Mouse (Mus musculus) stomach, postnatal 0 days (tissue): ENCODE measurements around the gene Usp10. TPM values are rescaled to one million over a fixed set of nuclear protein-coding genes. Genes with fewer than 3 reads are reported as not detected.

Experiments used
- ATAC-seq: fragments of 200-750 bp; cut with Nextera tagmentation; 2 replicates; pipeline ENCODE4 v1.8.0; 2017; ENCODE audit not compliant: low FRiP score, low TSS enrichment
- DNase-seq: peaks from one replicate; pipeline ENCODE4 v3.0.0-alpha.2; 2016; ENCODE audit warnings: low spot score
- H3K27ac ChIP-seq: fragments of 300-500 bp; sonication (generic); replicated peaks from 2 replicates; pipeline ENCODE4 v1.5.1; 2014; ENCODE audit warnings: mild to moderate bottlenecking, control low read depth
- H3K27me3 ChIP-seq: fragments of 300-500 bp; sonication (generic); 2 replicates; pipeline ENCODE4 v1.6.1; 2014; ENCODE audit warnings: low read length; ENCODE audit not compliant: control insufficient read depth, insufficient read depth
- H3K36me3 ChIP-seq: fragments of 300-500 bp; sonication (generic); 2 replicates; pipeline ENCODE4 v1.6.1; 2014; ENCODE audit warnings: low read length, mixed read lengths; ENCODE audit not compliant: control insufficient read depth, insufficient read depth
- H3K4me1 ChIP-seq: fragments of 300-500 bp; sonication (generic); replicated peaks from 2 replicates; pipeline ENCODE4 v1.6.1; 2014; ENCODE audit warnings: antibody characterized with exemption; ENCODE audit not compliant: control insufficient read depth, insufficient read depth
- H3K4me2 ChIP-seq: fragments of 300-500 bp; sonication (generic); replicated peaks from 2 replicates; pipeline ENCODE4 v1.6.1; 2014; ENCODE audit warnings: low read depth, mild to moderate bottlenecking, control low read depth, moderate library complexity
- H3K4me3 ChIP-seq: fragments of 300-500 bp; sonication (generic); 2 replicates; pipeline ENCODE4 v1.5.1; 2014; ENCODE audit warnings: low read depth, low read length, control low read depth
- H3K9ac ChIP-seq: fragments of 300-500 bp; sonication (generic); 2 replicates; pipeline ENCODE4 v1.6.1; 2014; ENCODE audit warnings: mild to moderate bottlenecking, low read length, control low read depth, mixed read lengths
- H3K9me3 ChIP-seq: fragments of 300-500 bp; sonication (generic); 2 replicates; pipeline ENCODE4 v1.6.1; 2016; ENCODE audit warnings: low read length; ENCODE audit not compliant: control insufficient read depth
- CTCF ChIP-seq: IDR thresholded peaks from 2 replicates; pipeline ENCODE4 v1.5.1; 2016; ENCODE audit warnings: antibody characterized with exemption, low read depth, mild to moderate bottlenecking, moderate library complexity
- EP300 ChIP-seq: optimal IDR thresholded peaks from 2 replicates; pipeline ENCODE3; 2016; ENCODE audit warnings: antibody characterized with exemption
- WGBS: fragments of 180-500 bp; shearing (Covaris S2); extraction: QIAGEN DNeasy Blood & Tissue Kit; methylation state at CpG from one replicate; pipeline ENCODE4 v1.1.7; 2014; 5-methylcytosine and 5-hydroxymethylcytosine counted together
- polyA plus RNA-seq: library from polyadenylated mRNA; unstranded; fragments of >200 nt; fragmentation: Nextera tagmentation; extraction: Ambion mirVana; gene quantifications from 2 replicates; pipeline ENCODE4 v1.2.1, GENCODE M21; 2015

The Usp10 gene
- polyA plus RNA-seq, 1 experiment from 2014 or later: 54.5 TPM

- no peak for DNase-seq
- WGBS: 52% methylated on average over 7 of the region's 7 CpGs
- Histone ChIP-seq H3K27me3 (no peaks in the 10 kb centered on the region), H3K27ac (no peak overlapping the region), H3K9ac (no peak overlapping the region), H3K4me1 (no peaks in the 10 kb centered on the region), H3K4me3 (no peak overlapping the region), H3K36me3 (no peaks in the 10 kb centered on the region), H3K9me3 (no peaks in the 10 kb centered on the region), H3K4me2 (no peak overlapping the region)
- TF ChIP-seq EP300 (no peak), CTCF (no peak)
- ATAC-seq: no peak
Measured at GRCm38 (mm10) chr8:120001712-120002111, 91.6 kb downstream of the Usp10 start.

GRCm38 (mm10) chr8:120002348-120002747 is 92.2 kb downstream of the Usp10 start:
- peak overlapping the region; percentile 73 for H3K27ac ChIP-seq
- TF ChIP-seq EP300 (no peak), CTCF (no peak)
- no peak overlapping the region for H3K4me3 ChIP-seq
- no peaks in the 10 kb centered on the region for H3K4me1 ChIP-seq
- no peaks in the 10 kb centered on the region for H3K27me3 ChIP-seq
- H3K9ac ChIP-seq: no peak overlapping the region
- DNase-seq: no peak
- no peak overlapping the region for H3K4me2 ChIP-seq
- no peak for ATAC-seq
- 50% methylated on average over 9 of the region's 9 CpGs for WGBS
- no peaks in the 10 kb centered on the region for H3K9me3 ChIP-seq
- no peaks in the 10 kb centered on the region for H3K36me3 ChIP-seq

GRCm38 (mm10) chr8:120004154-120004702 is 94.1 kb downstream of the Usp10 start:
- Histone ChIP-seq H3K4me1 (no peaks in the 10 kb centered on the region), H3K27me3 (no peaks in the 10 kb centered on the region), H3K27ac (peak overlapping the region; percentile 75), H3K9ac (no peak overlapping the region), H3K4me3 (no peak overlapping the region), H3K4me2 (no peak overlapping the region), H3K9me3 (no peaks in the 10 kb centered on the region), H3K36me3 (no peaks in the 10 kb centered on the region)
- DNase-seq (peak; percentile 59), ATAC-seq (peak; percentile 82)
- WGBS: 12% methylated on average over 14 of the region's 14 CpGs
- TF ChIP-seq EP300 (peak; percentile 89), CTCF (no peak)

- no peak overlapping the region for H3K4me2 ChIP-seq
- no peaks in the 10 kb centered on the region for H3K27me3 ChIP-seq
- DNase-seq (no peak), ATAC-seq (no peak)
- no peak overlapping the region for H3K4me3 ChIP-seq
- TF ChIP-seq CTCF (no peak), EP300 (no peak)
- WGBS: 25% methylated on average over 2 of the region's 2 CpGs
- H3K36me3 ChIP-seq: no peaks in the 10 kb centered on the region
- no peaks in the 10 kb centered on the region for H3K9me3 ChIP-seq
- H3K9ac ChIP-seq: no peak overlapping the region
- H3K27ac ChIP-seq: peak overlapping the region; percentile 75
- H3K4me1 ChIP-seq: no peaks in the 10 kb centered on the region
Measured at GRCm38 (mm10) chr8:120004705-120005381, 94.7 kb downstream of the Usp10 start.

GRCm38 (mm10) chr8:120006645-120007160 is 96.5 kb downstream of the Usp10 start:
- no peak for DNase-seq
- no peaks in the 10 kb centered on the region for H3K9me3 ChIP-seq
- H3K27me3 ChIP-seq: no peaks in the 10 kb centered on the region
- no peaks in the 10 kb centered on the region for H3K36me3 ChIP-seq
- no peak for TF ChIP-seq EP300
- no peak for TF ChIP-seq CTCF
- no peak overlapping the region for H3K4me3 ChIP-seq
- no peak overlapping the region for H3K27ac ChIP-seq
- WGBS: 27% methylated on average over 9 of the region's 9 CpGs
- H3K9ac ChIP-seq: no peak overlapping the region
- no peak overlapping the region for H3K4me2 ChIP-seq
- no peaks in the 10 kb centered on the region for H3K4me1 ChIP-seq
- no peak for ATAC-seq

Other genes starting within 250 kb of the Usp10 start
- 58.0 and 61.0 TPM in 2 replicates for gene Wfdc1, start 244.0 kb upstream of the Usp10 start, polyA plus RNA-seq
- gene Atp2c2, start 210.4 kb upstream of the Usp10 start, polyA plus RNA-seq: 7.7 and 8.8 TPM in 2 replicates
- 9.1 and 10.7 TPM in 2 replicates for gene Tldc1, start 131.9 kb upstream of the Usp10 start, polyA plus RNA-seq
- gene Cotl1, start 69.8 kb upstream of the Usp10 start, polyA plus RNA-seq: 100 and 106 TPM in 2 replicates
- 9.0 and 10.0 TPM in 2 replicates for gene Klhl36, start 48.1 kb upstream of the Usp10 start, polyA plus RNA-seq
- not detected in 2 replicates for gene Gm20388, start 481 bp downstream of the Usp10 start, polyA plus RNA-seq
- gene Crispld2, start 82.1 kb downstream of the Usp10 start, polyA plus RNA-seq: 29.2 and 29.6 TPM in 2 replicates
- gene Zdhhc7, start 191.1 kb downstream of the Usp10 start, polyA plus RNA-seq: 24.3 and 24.4 TPM in 2 replicates
- 13.2 and 13.8 TPM in 2 replicates for gene 6430548M08Rik, start 203.8 kb downstream of the Usp10 start, polyA plus RNA-seq